Mouse (Mus musculus): Measurements from ENCODE around the gene Asic4.

GRCm38 (mm10) chr1:75477264-75477965, 27.2 kb downstream of the Asic4 start:
- peak; percentile 97 for TF ChIP-seq CTCF (IDR thresholded peaks at IDR 0.05; ENCODE audit: borderline replicate concordance, control insufficient read depth, extremely low read depth, insufficient read depth, low read length, poor library complexity)
- no peak for TF ChIP-seq POLR2A (IDR thresholded peaks at IDR 0.05; ENCODE audit: control insufficient read depth, extremely low read depth, insufficient read depth, low read length, poor library complexity)

Measured in thymus, adult 2 months (tissue).